9 mouse cellular contexts compared by ENCODE assay signal in the genomic region with DNA sequence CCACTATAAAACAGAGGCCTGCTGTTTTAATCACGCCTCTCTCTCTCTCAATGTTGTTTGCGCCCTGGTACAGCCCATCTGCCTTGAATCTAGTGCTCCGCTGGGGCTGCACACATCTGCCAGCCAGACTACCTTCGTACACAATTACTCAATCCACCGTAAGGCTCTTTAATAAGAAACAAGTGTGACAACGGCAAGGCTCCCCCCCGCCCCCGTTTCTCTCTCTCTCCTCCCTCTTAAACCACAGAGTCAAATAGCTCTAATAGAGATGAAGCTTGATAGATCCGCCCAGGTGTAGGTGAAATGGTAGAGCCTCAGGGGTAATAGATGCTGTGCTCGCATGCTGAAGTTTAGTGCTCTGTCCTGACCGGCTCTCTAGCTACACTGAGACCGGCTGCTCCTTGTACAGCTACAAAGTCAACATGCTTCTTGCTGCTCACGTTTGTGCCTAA. TPM values are rescaled to one million over a fixed set of nuclear protein-coding genes. Genes with fewer than 3 reads are reported as not detected.
DNase-seq lines count a peak whose midpoint lies in the region; ATAC-seq lines count a peak whose summit lies in the region.
"Had no signal": no experiment of that assay in that cellular context is flagged by ENCODE, and none has a peak within 500 bp of the region (broad histone marks: within the 10 kb centered on the region; RNA-seq: fewer than 3 reads in every experiment).

A gene (plus strand): TSS at position 174 of the 452 bp plus-strand sequence.

- H3K27ac ChIP-seq in limb, embryonic 11.5 days (replicated peaks; ENCODE audit: low read depth, low read length), result peak within 1 kb of the TSS; percentile 66
- H3K27ac ChIP-seq: liver, embryonic 13.5 days had no signal

- ATAC-seq in limb, embryonic 11.5 days (ENCODE audit: insufficient number of reproducible peaks, low FRiP score, low TSS enrichment, low read depth), result peak; percentile 91

- WGBS in limb, embryonic 11.5 days, result 8% methylated on average over 13 of the region's 13 CpGs

- H3K36me3 ChIP-seq in limb, embryonic 11.5 days (ENCODE audit: control insufficient read depth, insufficient read depth, low read length), result no peaks in the 10 kb centered on the region
- H3K36me3 ChIP-seq: liver, embryonic 13.5 days had no signal

- peak within 1 kb of the TSS; percentile 38 for H3K4me3 ChIP-seq in limb, embryonic 11.5 days (ENCODE audit: low read depth, low read length)
- H3K4me3 ChIP-seq: liver, embryonic 13.5 days had no signal

- no peak for DNase-seq in frontal cortex, adult 2 months (ENCODE audit: extremely low spot score in 1 of 2, low spot score in 1 of 2)
- DNase-seq in frontal cortex, postnatal 10 days (ENCODE audit: low spot score in 2 of 2), result no peak
- DNase-seq in urinary bladder, postnatal 25 days (ENCODE audit: low spot score), result peak; percentile 3
- DNase-seq in urinary bladder, postnatal 4 days (ENCODE audit: low spot score in 2 of 2), result no peak
- DNase-seq in limb, embryonic 11.5 days (ENCODE audit: low spot score), result peak; percentile 88
- DNase-seq in cerebellum, adult 11 months, result no peak
- DNase-seq in thymus, postnatal 36 days, result no peak
- no peak for DNase-seq in adrenal gland, adult (ENCODE audit: inconsistent age in 2 of 2, low spot score in 1 of 2)
- DNase-seq: liver, embryonic 13.5 days had no signal

- no peaks in the 10 kb centered on the region for H3K27me3 ChIP-seq in limb, embryonic 11.5 days (ENCODE audit: control insufficient read depth, insufficient read depth, low read length)
- H3K27me3 ChIP-seq: liver, embryonic 13.5 days had no signal

- H3K4me1 ChIP-seq in limb, embryonic 11.5 days (ENCODE audit: control insufficient read depth, insufficient read depth, low read length), result no peaks in the 10 kb centered on the region
- H3K4me1 ChIP-seq: liver, embryonic 13.5 days had no signal

- H3K4me2 ChIP-seq in limb, embryonic 11.5 days (ENCODE audit: low read depth, severe bottlenecking), result peak within 1 kb of the TSS; percentile 40
- H3K4me2 ChIP-seq: liver, embryonic 13.5 days had no signal

- no peaks in the 10 kb centered on the region for H3K9me3 ChIP-seq in limb, embryonic 11.5 days (ENCODE audit: control insufficient read depth, low read length)
- H3K9me3 ChIP-seq: liver, embryonic 13.5 days had no signal

- peak within 1 kb of the TSS; percentile 41; the same call in 1 of the 2 replicates for H3K9ac ChIP-seq in limb, embryonic 11.5 days (ENCODE audit: low read length)
- H3K9ac ChIP-seq: liver, embryonic 13.5 days had no signal

RNA-seq across cellular contexts. Expression of the gene that starts here (rescaled TPM):
- polyA plus RNA-seq in frontal cortex, adult 2 months (2012; rRNA removed), result 8.8 and 10.3 TPM in 2 replicates
- 43.4 and 46.8 TPM in 2 replicates for polyA plus RNA-seq in limb, embryonic 11.5 days (2014; fragmentation: Nextera tagmentation; extraction: Ambion mirVana)

Comparison
In these comparisons a context has a peak if more than half of its experiments do, and no peak if none do; other contexts are left out.
1. DNase-seq: peak in urinary bladder, postnatal 25 days (single experiment) and limb, embryonic 11.5 days (single experiment); none in frontal cortex, adult 2 months (0 of 2), frontal cortex, postnatal 10 days (0 of 2), urinary bladder, postnatal 4 days (0 of 2), cerebellum, adult 11 months (single experiment), thymus, postnatal 36 days (0 of 2) and adrenal gland, adult (0 of 2).